Mouse (Mus musculus) stomach, postnatal 0 days (tissue): ENCODE measurements around the gene 9530077C05Rik. TPM values are rescaled to one million over a fixed set of nuclear protein-coding genes. Genes with fewer than 3 reads are reported as not detected.
"Not testable (repeated sequence)": the region's sequence is repeated elsewhere in the genome, so short reads cannot be mapped to it uniquely, and the experiment has no call there.

Experiments used
- ATAC-seq: fragments of 200-750 bp; cut with Nextera tagmentation; 2 replicates; pipeline ENCODE4 v1.8.0; 2017; ENCODE audit not compliant: low FRiP score, low TSS enrichment
- DNase-seq: peaks from one replicate; pipeline ENCODE4 v3.0.0-alpha.2; 2016; ENCODE audit warnings: low spot score
- H3K27ac ChIP-seq: fragments of 300-500 bp; sonication (generic); replicated peaks from 2 replicates; pipeline ENCODE4 v1.5.1; 2014; ENCODE audit warnings: mild to moderate bottlenecking, control low read depth
- H3K27me3 ChIP-seq: fragments of 300-500 bp; sonication (generic); 2 replicates; pipeline ENCODE4 v1.6.1; 2014; ENCODE audit warnings: low read length; ENCODE audit not compliant: control insufficient read depth, insufficient read depth
- H3K36me3 ChIP-seq: fragments of 300-500 bp; sonication (generic); 2 replicates; pipeline ENCODE4 v1.6.1; 2014; ENCODE audit warnings: low read length, mixed read lengths; ENCODE audit not compliant: control insufficient read depth, insufficient read depth
- H3K4me1 ChIP-seq: fragments of 300-500 bp; sonication (generic); replicated peaks from 2 replicates; pipeline ENCODE4 v1.6.1; 2014; ENCODE audit warnings: antibody characterized with exemption; ENCODE audit not compliant: control insufficient read depth, insufficient read depth
- H3K4me2 ChIP-seq: fragments of 300-500 bp; sonication (generic); replicated peaks from 2 replicates; pipeline ENCODE4 v1.6.1; 2014; ENCODE audit warnings: low read depth, mild to moderate bottlenecking, control low read depth, moderate library complexity
- H3K4me3 ChIP-seq: fragments of 300-500 bp; sonication (generic); 2 replicates; pipeline ENCODE4 v1.5.1; 2014; ENCODE audit warnings: low read depth, low read length, control low read depth
- H3K9ac ChIP-seq: fragments of 300-500 bp; sonication (generic); 2 replicates; pipeline ENCODE4 v1.6.1; 2014; ENCODE audit warnings: mild to moderate bottlenecking, low read length, control low read depth, mixed read lengths
- H3K9me3 ChIP-seq: fragments of 300-500 bp; sonication (generic); 2 replicates; pipeline ENCODE4 v1.6.1; 2016; ENCODE audit warnings: low read length; ENCODE audit not compliant: control insufficient read depth
- CTCF ChIP-seq: IDR thresholded peaks from 2 replicates; pipeline ENCODE4 v1.5.1; 2016; ENCODE audit warnings: antibody characterized with exemption, low read depth, mild to moderate bottlenecking, moderate library complexity
- EP300 ChIP-seq: optimal IDR thresholded peaks from 2 replicates; pipeline ENCODE3; 2016; ENCODE audit warnings: antibody characterized with exemption
- WGBS: fragments of 180-500 bp; shearing (Covaris S2); extraction: QIAGEN DNeasy Blood & Tissue Kit; methylation state at CpG from one replicate; pipeline ENCODE4 v1.1.7; 2014; 5-methylcytosine and 5-hydroxymethylcytosine counted together
- polyA plus RNA-seq: library from polyadenylated mRNA; unstranded; fragments of >200 nt; fragmentation: Nextera tagmentation; extraction: Ambion mirVana; gene quantifications from 2 replicates; pipeline ENCODE4 v1.2.1, GENCODE M21; 2015

Gene 9530077C05Rik
- polyA plus RNA-seq, 1 experiment from 2014 or later = 2.8 TPM

DNA sequence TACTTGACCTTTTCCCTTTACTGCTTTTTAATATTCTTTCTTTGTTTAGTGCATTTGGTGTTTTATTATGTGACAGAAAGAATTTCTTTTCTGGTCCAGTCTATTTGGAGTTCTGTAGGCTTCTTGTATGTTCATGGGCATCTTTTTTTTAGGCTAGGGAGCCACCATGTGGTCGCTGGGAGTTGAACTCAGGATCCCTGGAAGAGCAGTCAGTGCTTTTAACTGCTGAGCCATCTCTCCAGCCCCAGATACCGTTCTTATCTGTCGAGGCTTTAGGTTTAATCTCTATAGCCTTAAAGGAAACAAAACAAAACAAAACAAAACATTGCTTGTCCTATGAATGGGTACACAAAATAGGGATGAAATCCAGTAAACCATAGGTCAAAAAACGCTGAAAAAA lies 3.0 kb upstream of the 9530077C05Rik start:
- not testable (repeated sequence) for H3K4me2 ChIP-seq, ATAC-seq, H3K9me3 ChIP-seq, H3K27ac ChIP-seq, H3K9ac ChIP-seq, H3K27me3 ChIP-seq, H3K4me3 ChIP-seq, H3K36me3 ChIP-seq, H3K4me1 ChIP-seq
- peak; percentile 22 for DNase-seq
- TF ChIP-seq CTCF = peak; percentile 63
- 20% methylated on average over 4 of the region's 4 CpGs for WGBS

GRCm38 (mm10) chr9:22409501-22409900 lies 1.8 kb upstream of the 9530077C05Rik start:
- no peaks in the 10 kb centered on the region for H3K27me3 ChIP-seq
- H3K4me3 ChIP-seq = no peak overlapping the region
- no peak overlapping the region for H3K27ac ChIP-seq
- no peak for DNase-seq
- WGBS = 56% methylated on average over 7 of the region's 7 CpGs
- H3K4me2 ChIP-seq = no peak overlapping the region
- H3K9ac ChIP-seq = no peak overlapping the region
- no peaks in the 10 kb centered on the region for H3K9me3 ChIP-seq
- no peak for ATAC-seq
- TF ChIP-seq CTCF (no peak), EP300 (no peak)
- H3K4me1 ChIP-seq = no peaks in the 10 kb centered on the region
- H3K36me3 ChIP-seq = no peaks in the 10 kb centered on the region

- Histone ChIP-seq H3K27me3 (no peaks in the 10 kb centered on the region), H3K9ac (no peak overlapping the region), H3K4me3 (no peak overlapping the region), H3K4me1 (no peaks in the 10 kb centered on the region), H3K27ac (no peak overlapping the region), H3K9me3 (no peaks in the 10 kb centered on the region), H3K4me2 (no peak overlapping the region), H3K36me3 (no peaks in the 10 kb centered on the region)
- no peak for TF ChIP-seq CTCF
- TF ChIP-seq EP300 = no peak
- ATAC-seq = no peak
- WGBS = 71% methylated on average over 3 of the region's 3 CpGs
- DNase-seq = no peak
Observed at GRCm38 (mm10) chr9:22416187-22416586, 4.9 kb downstream of the 9530077C05Rik start.

- Histone ChIP-seq H3K4me1 (no peaks in the 10 kb centered on the region), H3K4me3 (no peak overlapping the region), H3K36me3 (no peaks in the 10 kb centered on the region), H3K4me2 (no peak overlapping the region), H3K27ac (no peak overlapping the region), H3K9me3 (no peaks in the 10 kb centered on the region), H3K27me3 (no peaks in the 10 kb centered on the region), H3K9ac (no peak overlapping the region)
- ATAC-seq = no peak
- WGBS = 35% methylated on average over 6 of the region's 6 CpGs
- DNase-seq = no peak
- TF ChIP-seq CTCF = no peak
- no peak for TF ChIP-seq EP300
Observed at GRCm38 (mm10) chr9:22417547-22417946, 6.2 kb downstream of the 9530077C05Rik start.

GRCm38 (mm10) chr9:22419877-22420276 lies 8.6 kb downstream of the 9530077C05Rik start:
- Histone ChIP-seq H3K9ac (no peak overlapping the region), H3K4me2 (no peak overlapping the region), H3K4me1 (no peaks in the 10 kb centered on the region), H3K9me3 (no peaks in the 10 kb centered on the region), H3K27me3 (no peaks in the 10 kb centered on the region), H3K27ac (no peak overlapping the region), H3K36me3 (no peaks in the 10 kb centered on the region), H3K4me3 (no peak overlapping the region)
- WGBS = 87% methylated on average over 3 of the region's 3 CpGs
- TF ChIP-seq CTCF (no peak), EP300 (no peak)
- DNase-seq (no peak), ATAC-seq (no peak)

DNA sequence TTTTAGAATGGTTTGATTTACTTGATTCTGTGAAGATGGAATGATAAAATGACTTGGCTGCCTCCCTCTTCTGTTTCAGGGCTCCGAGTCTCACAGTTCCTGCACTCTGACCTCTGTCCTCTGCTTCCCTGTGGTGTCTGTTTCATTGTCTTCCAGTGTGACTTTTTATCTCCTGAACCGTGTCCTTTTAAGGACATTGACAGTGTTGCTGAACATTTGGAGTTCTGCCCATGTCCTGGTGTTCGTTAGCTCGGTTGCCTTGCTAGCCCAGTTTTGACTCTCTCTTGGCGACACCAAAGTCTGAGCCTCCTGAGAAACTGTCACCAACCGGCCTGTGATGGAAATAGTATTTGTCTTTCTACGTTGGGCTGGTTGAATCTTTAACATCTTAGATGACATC lies 9.2 kb downstream of the 9530077C05Rik start:
- WGBS = 58% methylated on average over 7 of the region's 7 CpGs
- TF ChIP-seq CTCF (no peak), EP300 (no peak)
- no peak for DNase-seq
- Histone ChIP-seq H3K9me3 (no peaks in the 10 kb centered on the region), H3K36me3 (no peaks in the 10 kb centered on the region), H3K27ac (no peak overlapping the region), H3K4me3 (no peak overlapping the region), H3K4me1 (no peaks in the 10 kb centered on the region), H3K27me3 (no peaks in the 10 kb centered on the region), H3K4me2 (no peak overlapping the region), H3K9ac (no peak overlapping the region)
- ATAC-seq = no peak
